Mouse (Mus musculus): Measurements from ENCODE around the gene D8Ertd738e.

Gene D8Ertd738e

GRCm38 (mm10) chr8:84236410-84236997 lies 13.0 kb downstream of the D8Ertd738e start:
- DNase-seq (ENCODE audit: low spot score), result peak; percentile 45

- no peak for DNase-seq (ENCODE audit: low spot score)
These were observed 13.6 kb downstream of the D8Ertd738e start for GRCm38 (mm10) chr8:84235746-84236409.

GRCm38 (mm10) chr8:84233055-84233454 lies 16.5 kb downstream of the D8Ertd738e start:
- DNase-seq (ENCODE audit: low spot score), result no peak

GRCm38 (mm10) chr8:84230735-84231134 lies 18.8 kb downstream of the D8Ertd738e start:
- DNase-seq (ENCODE audit: low spot score), result peak; percentile 16

GRCm38 (mm10) chr8:84223322-84224029 lies 26.0 kb downstream of the D8Ertd738e start:
- peak; percentile 10 for DNase-seq (ENCODE audit: low spot score)

GRCm38 (mm10) chr8:84222566-84223165 lies 26.9 kb downstream of the D8Ertd738e start:
- no peak for DNase-seq (ENCODE audit: low spot score)

GRCm38 (mm10) chr8:84220105-84220504 lies 29.4 kb downstream of the D8Ertd738e start:
- DNase-seq (ENCODE audit: low spot score), result no peak

- no peak for DNase-seq (ENCODE audit: low spot score)
These were observed 31.4 kb downstream of the D8Ertd738e start for GRCm38 (mm10) chr8:84218143-84218542.

GRCm38 (mm10) chr8:84217206-84217605 lies 32.3 kb downstream of the D8Ertd738e start:
- DNase-seq (ENCODE audit: low spot score), result no peak

- no peak for DNase-seq (ENCODE audit: low spot score)
These were observed 36.2 kb downstream of the D8Ertd738e start for GRCm38 (mm10) chr8:84213277-84213676.

GRCm38 (mm10) chr8:84211881-84212563 lies 37.5 kb downstream of the D8Ertd738e start:
- no peak for DNase-seq (ENCODE audit: low spot score)

GRCm38 (mm10) chr8:84211202-84211601 lies 38.3 kb downstream of the D8Ertd738e start:
- DNase-seq (ENCODE audit: low spot score), result no peak

GRCm38 (mm10) chr8:84210167-84210791 lies 39.2 kb downstream of the D8Ertd738e start:
- DNase-seq (ENCODE audit: low spot score), result peak; percentile 89

GRCm38 (mm10) chr8:84208381-84209380 lies 40.8 kb downstream of the D8Ertd738e start:
- DNase-seq (ENCODE audit: low spot score), result no peak

- no peak for DNase-seq (ENCODE audit: low spot score)
These were observed 41.7 kb downstream of the D8Ertd738e start for GRCm38 (mm10) chr8:84207811-84208210.

- DNase-seq (ENCODE audit: low spot score), result no peak
These were observed 42.9 kb downstream of the D8Ertd738e start for GRCm38 (mm10) chr8:84206666-84207065.

- no peak for DNase-seq (ENCODE audit: low spot score)
These were observed 44.4 kb downstream of the D8Ertd738e start for GRCm38 (mm10) chr8:84205073-84205472.

- DNase-seq (ENCODE audit: low spot score), result peak; percentile 44
These were observed 45.3 kb downstream of the D8Ertd738e start for GRCm38 (mm10) chr8:84203975-84204772.

All from embryo, embryonic 10.5 days (tissue).